Mouse (Mus musculus): ENCODE measurements at regions not wholly inside any gene's neighbourhood (a gene's known extent, or its start where the extent isn't known, plus 50 kb on each side); places are given as distances from the start of the nearest gene placed in this dataset.

DNA sequence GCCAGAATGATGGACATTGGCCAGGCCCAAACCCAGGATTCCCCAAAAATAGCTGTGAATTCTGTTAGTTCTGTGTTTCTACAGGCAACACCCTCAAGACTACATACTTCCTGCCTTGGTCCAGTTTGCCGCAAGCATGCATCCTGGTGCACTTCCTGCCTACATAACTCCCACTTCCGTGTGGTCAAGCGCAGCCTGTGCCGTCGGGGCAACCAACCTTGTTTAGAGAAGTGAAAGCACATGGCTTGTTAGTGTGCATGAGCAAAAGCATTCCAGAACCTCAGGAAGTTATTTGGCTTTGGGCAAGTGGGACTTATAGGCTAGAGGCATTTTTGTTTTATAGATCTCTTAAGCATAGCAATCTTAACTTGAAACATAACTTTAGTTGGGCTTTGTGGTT lies 61.3 kb upstream of the Pmepa1 start:
- Histone ChIP-seq H3K79me2 (ENCODE audit: control insufficient read depth, insufficient read depth, low read length, poor library complexity) (no peaks in the 10 kb centered on the region), H3K9me3 (replicated peaks; ENCODE audit: insufficient read depth, low read length) (no peaks in the 10 kb centered on the region), H3K27me3 (ENCODE audit: control insufficient read depth in 1 of 2, insufficient read depth in 2 of 2, low read length in 2 of 2) (no peaks in the 10 kb centered on the region), H3K36me3 (ENCODE audit: control insufficient read depth in 1 of 2, insufficient read depth in 2 of 2, low read length in 2 of 2) (no peaks in the 10 kb centered on the region), H3K4me1 (ENCODE audit: control insufficient read depth in 1 of 2, insufficient read depth in 2 of 2, low read length in 2 of 2) (no peaks in the 10 kb centered on the region), H3K27ac (ENCODE audit: control insufficient read depth, low read depth, low read length) (no peak overlapping the region), H3K9ac (ENCODE audit: control insufficient read depth, low read depth, low read length, poor library complexity, severe bottlenecking) (no peak overlapping the region), H3K4me3 (ENCODE audit: control insufficient read depth in 1 of 2, insufficient read depth in 1 of 2, low read depth in 2 of 2, low read length in 2 of 2) (no peak overlapping the region)
- TF ChIP-seq HCFC1 (IDR thresholded peaks at IDR 0.05; ENCODE audit: low read depth, low read length) (no peak), SMC3 (IDR thresholded peaks at IDR 0.05; ENCODE audit: low read depth, low read length) (no peak), GABPA (IDR thresholded peaks at IDR 0.05; ENCODE audit: low read depth, low read length) (no peak)
- DNase-seq (ENCODE audit: low read depth, low spot score): no peak

- H3K79me2 ChIP-seq (ENCODE audit: control insufficient read depth, insufficient read depth, low read length, poor library complexity): no peaks in the 10 kb centered on the region
- H3K27me3 ChIP-seq (ENCODE audit: control insufficient read depth in 1 of 2, insufficient read depth in 2 of 2, low read length in 2 of 2): no peaks in the 10 kb centered on the region
- no peaks in the 10 kb centered on the region for H3K36me3 ChIP-seq (ENCODE audit: control insufficient read depth in 1 of 2, insufficient read depth in 2 of 2, low read length in 2 of 2)
- no peak for DNase-seq (ENCODE audit: low read depth, low spot score)
- H3K4me3 ChIP-seq (ENCODE audit: control insufficient read depth in 1 of 2, insufficient read depth in 1 of 2, low read depth in 2 of 2, low read length in 2 of 2): no peak overlapping the region
- H3K9ac ChIP-seq (ENCODE audit: control insufficient read depth, low read depth, low read length, poor library complexity, severe bottlenecking): no peak overlapping the region
- no peak overlapping the region for H3K27ac ChIP-seq (ENCODE audit: control insufficient read depth, low read depth, low read length)
- H3K9me3 ChIP-seq (replicated peaks; ENCODE audit: insufficient read depth, low read length): no peaks in the 10 kb centered on the region
- no peaks in the 10 kb centered on the region for H3K4me1 ChIP-seq (ENCODE audit: control insufficient read depth in 1 of 2, insufficient read depth in 2 of 2, low read length in 2 of 2)
- TF ChIP-seq BHLHE40 (IDR thresholded peaks at IDR 0.05; ENCODE audit: borderline replicate concordance, low read depth, low read length): no peak
- TF ChIP-seq NRF1 (IDR thresholded peaks at IDR 0.05; ENCODE audit: insufficient read depth, low read depth, low read length, poor library complexity, severe bottlenecking): no peak
- TF ChIP-seq CHD2 (IDR thresholded peaks at IDR 0.05; ENCODE audit: low read length): no peak
- no peak for TF ChIP-seq KAT2A (conservative IDR thresholded peaks at IDR 0.05; ENCODE audit: low read depth, low read length)
- TF ChIP-seq ETS1 (IDR thresholded peaks at IDR 0.05; ENCODE audit: low read depth, low read length): no peak
- TF ChIP-seq CHD1 (IDR thresholded peaks at IDR 0.05; ENCODE audit: low read depth, low read length): no peak
- no peak for TF ChIP-seq GABPA (IDR thresholded peaks at IDR 0.05; ENCODE audit: low read depth, low read length)
- TF ChIP-seq MYC (IDR thresholded peaks at IDR 0.05; ENCODE audit: low read depth, low read length): no peak
- no peak for TF ChIP-seq USF1 (IDR thresholded peaks at IDR 0.05; ENCODE audit: low read depth, low read length)
- no peak for TF ChIP-seq UBTF (IDR thresholded peaks at IDR 0.05; ENCODE audit: borderline replicate concordance, insufficient read depth, low read depth, low read length)
- TF ChIP-seq EP300 (IDR thresholded peaks at IDR 0.05; ENCODE audit: low read depth in 1 of 2, low read length in 2 of 2): no peak
- no peak for TF ChIP-seq MAFK (IDR thresholded peaks at IDR 0.05; ENCODE audit: borderline replicate concordance, low read depth, low read length)
- TF ChIP-seq GATA1 (IDR thresholded peaks at IDR 0.05; ENCODE audit: low read depth, low read length): no peak
- no peak for TF ChIP-seq POLR2AphosphoS5 (IDR thresholded peaks at IDR 0.05; ENCODE audit: borderline replicate concordance, low read depth, low read length)
These were observed 62.3 kb upstream of the Pmepa1 start for GRCm38 (mm10) chr2:173338671-173339070.
